Mouse (Mus musculus): ENCODE measurements around the gene Col4a6. TPM values are rescaled to one million over a fixed set of nuclear protein-coding genes. Genes with fewer than 3 reads are reported as not detected.

Gene Col4a6
- polyA plus RNA-seq, 1 experiment from 2014 or later = 4.1 TPM

Other genes with a start within 250 kb of the Col4a6 start
- gene Col4a5, start 1.3 kb upstream of the Col4a6 start, polyA plus RNA-seq (2014; fragmentation: Nextera tagmentation; extraction: Ambion mirVana) = 13.9 and 15.9 TPM in 2 replicates

Measured in hindbrain, embryonic 14.5 days (tissue).